Mouse (Mus musculus) heart, adult 18-20 months (tissue): ENCODE results near the gene Ntrk3. TPM values are rescaled to one million over a fixed set of nuclear protein-coding genes. Genes with fewer than 3 reads are reported as not detected.

Experiments
- DNase-seq, 2 experiments: peaks; one replicate each; pipeline ENCODE4 v3.0.0; 2021 to 2022; ENCODE audit warnings: mixed read lengths in 1 of 2
- total RNA-seq, 2 experiments: library from RNA; stranded (reverse); gene quantifications; 2 replicates each; pipeline ENCODE4 v1.2.3; 2021

Gene Ntrk3
- total RNA-seq, 2 experiments from 2014 or later = 0.97 to 3.9 TPM

DNA sequence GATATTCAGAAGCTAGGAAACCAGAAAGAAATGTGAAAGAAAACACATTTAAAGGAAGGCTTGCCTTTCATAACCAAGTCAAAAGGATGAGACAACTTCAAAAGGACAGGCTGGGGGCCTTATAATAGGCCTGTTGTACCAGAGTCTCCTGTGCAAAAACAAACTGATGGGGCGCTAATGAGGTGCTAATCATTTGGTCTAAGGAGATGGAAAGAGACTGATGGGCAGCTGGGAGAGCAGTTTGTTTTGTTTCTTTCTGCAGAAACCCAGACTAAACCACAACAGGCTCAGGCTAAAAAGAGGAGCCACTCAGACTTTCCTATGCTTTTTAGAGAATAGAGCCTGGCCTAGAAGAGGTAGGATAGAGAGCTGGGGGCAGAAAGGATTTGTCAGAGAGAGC, 554.4 kb downstream of the Ntrk3 start:
- DNase-seq = no peak

DNA sequence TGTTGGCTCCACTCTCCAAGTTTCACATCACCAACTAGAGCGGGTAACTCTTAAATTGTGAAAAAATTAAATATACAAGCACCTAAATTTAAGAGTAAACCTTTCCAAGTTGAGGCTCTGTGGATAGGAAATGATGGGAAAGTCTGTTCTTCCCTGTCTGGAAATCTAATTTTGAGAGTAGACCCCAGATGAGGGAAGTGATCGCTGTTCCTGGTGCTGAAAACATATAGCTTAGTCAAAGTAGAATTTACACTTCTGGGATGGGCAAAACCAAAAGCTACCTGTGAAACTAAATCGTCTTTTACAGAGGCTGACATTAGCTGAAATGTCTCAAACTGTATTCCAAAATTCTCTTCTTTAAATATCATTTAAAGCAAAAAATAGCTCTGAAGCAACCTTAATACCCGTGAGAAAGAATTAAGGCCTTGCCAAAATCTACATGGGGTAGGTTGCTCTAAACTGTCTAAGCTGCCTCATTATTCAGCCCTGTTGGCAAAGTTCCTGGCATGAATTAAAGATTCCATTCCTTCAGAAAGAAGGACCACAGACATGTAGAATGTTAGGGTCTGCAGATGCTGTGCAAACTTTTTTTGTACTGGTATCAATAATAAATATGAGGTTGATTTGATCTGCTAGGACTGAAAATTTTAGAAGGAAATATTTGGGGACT, 557.7 kb downstream of the Ntrk3 start:
- DNase-seq = no peak

DNA sequence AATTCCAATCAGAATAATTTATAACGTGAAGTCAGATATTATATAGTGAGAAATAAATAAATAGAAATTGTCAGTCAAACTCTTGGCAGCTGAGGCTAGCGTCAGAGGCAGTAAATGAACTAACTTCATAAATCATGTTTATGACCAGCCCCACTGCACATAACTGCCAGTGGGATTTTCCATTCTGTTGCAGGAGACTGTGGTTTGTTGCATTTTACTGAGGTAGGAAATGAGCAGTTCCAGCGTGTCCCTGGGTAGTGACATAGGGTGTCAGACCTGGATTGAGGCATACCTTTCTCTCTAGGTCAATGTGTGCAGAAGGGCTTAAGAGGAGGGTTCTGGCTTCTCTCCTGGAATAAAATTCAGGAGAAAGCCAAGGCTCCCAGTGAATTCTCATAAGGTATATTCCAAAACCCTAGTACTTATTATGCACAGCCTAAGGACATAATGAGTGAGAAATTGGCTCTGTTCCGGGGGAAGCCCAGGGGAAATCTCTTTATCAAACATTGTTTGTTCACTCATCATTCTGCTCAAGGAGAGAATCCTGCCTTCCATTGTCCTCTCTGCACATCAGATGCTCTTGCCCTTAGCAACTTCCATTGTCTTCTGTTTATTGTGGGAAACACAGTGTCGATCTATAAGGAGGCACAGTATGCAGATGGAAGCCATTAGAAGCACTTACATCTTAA, 565.4 kb downstream of the Ntrk3 start:
- no peak for DNase-seq

DNA sequence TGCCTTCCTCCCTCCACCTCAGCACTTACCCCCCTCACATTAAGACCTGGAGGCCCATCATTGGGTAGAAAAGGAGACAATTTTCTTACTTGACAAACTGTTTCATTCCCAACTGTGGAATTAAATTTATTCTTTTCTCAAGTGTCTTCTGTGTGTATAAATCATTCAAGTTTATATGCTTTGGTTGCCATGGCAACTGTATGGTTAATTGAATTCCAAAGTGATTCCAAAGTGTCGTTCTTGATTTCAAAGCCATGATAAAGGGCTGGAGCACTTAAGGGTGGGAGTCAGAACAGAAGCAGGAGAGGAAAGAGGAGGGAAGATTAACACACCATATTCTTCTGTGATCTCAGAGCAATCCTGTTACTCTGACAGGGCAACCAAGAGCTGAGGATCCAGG, 572.3 kb downstream of the Ntrk3 start:
- DNase-seq = no peak

DNA sequence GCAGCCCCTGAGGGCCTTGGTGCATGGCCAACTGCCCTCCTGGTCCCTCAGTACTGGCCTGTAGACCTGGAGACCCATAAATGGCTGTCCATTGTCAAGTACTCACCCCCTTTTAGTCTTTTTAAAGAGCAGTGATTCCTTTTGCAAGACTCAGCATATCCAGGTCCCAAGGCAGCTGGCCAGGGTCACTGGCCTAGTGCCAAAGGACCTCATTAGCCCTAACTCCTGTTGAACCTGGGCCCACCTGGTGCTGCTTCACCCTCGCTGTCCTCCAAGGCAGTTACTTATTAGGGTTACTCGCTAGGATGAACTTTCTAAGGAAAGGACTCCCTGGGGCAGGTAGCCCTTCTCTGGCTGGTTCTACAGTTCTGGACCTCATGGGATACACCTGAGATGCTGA, 579.9 kb downstream of the Ntrk3 start:
- DNase-seq = no peak

DNA sequence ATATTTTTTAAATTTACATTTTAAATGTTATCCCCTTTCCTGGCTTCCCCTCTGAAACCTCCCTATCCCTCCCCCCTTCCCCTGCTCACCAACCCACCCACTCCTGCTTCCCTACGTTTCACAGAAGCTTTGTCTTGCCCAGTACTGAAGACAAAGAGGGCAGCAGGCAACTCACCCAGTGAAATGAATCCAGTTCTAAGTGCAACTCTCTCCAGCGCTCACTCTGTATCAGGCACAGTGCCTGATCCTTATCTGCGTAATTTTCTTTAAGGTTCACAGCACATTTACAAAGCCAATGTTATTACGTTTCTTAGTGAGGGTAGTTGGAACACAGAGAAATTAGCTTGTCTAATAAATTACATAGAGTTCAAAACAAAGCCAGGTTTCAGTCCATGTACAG, 592.6 kb downstream of the Ntrk3 start:
- no peak for DNase-seq

DNA sequence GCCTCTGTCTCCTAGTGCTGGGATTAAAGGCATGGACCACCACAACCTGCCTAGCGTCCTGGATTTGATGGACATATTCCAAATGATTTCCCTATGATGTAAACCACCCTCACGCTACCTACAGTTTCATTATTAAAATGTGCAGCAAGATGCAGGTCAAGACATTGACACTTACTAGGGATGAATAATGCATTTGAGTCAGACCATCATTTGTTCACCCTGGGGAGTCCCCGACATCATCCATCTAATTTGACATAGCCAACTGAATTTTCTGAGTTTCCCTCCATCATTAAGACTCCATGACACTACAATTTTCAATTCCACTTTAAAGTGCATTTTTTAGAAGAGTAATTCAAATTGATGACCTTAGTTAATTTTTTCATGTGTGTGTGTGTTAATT, 593.0 kb downstream of the Ntrk3 start:
- no peak for DNase-seq

DNA sequence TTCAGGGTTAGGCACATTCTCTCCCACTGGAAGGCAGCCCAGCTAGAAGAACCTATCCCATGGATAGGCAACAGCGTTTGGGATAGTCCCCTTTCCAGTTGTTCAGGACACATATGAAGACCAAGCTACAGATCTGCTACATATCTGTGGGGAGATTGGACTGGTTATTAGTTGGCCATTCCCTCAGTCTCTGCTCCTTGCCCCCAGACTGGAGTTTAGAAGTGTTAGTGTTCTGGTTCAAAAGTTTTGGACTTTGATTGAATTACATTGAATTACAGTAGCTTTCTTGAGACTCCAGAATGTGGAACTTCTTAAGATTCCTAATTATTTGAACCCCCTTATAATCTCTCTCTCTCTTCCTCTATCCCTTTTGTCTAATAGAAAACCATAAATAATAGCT, 607.8 kb downstream of the Ntrk3 start:
- no peak for DNase-seq

Other genes starting within 250 kb of the Ntrk3 start
- gene Mrps11, start 45.1 kb upstream of the Ntrk3 start, total RNA-seq = 10 to 100 TPM; 39.5 to 40.1 TPM
- gene Mrpl46, start 45.5 kb upstream of the Ntrk3 start, total RNA-seq = 10 to 100 TPM; 52.6 to 59.5 TPM
- 10 to 100 TPM; 13.9 to 16.5 TPM for gene Det1, start 109.3 kb upstream of the Ntrk3 start, total RNA-seq
- 10 to 100 TPM; 35.8 to 37.0 TPM for gene Aen, start 157.8 kb upstream of the Ntrk3 start, total RNA-seq
- 1 to 10 TPM; 6.3 to 7.0 TPM for gene Isg20, start 175.4 kb upstream of the Ntrk3 start, total RNA-seq